Mouse (Mus musculus) heart, postnatal 36 days (tissue): ENCODE results near the gene Nectin2. TPM values are rescaled to one million over a fixed set of nuclear protein-coding genes. Genes with fewer than 3 reads are reported as not detected.

ENCODE experiments used
- DNase-seq, 2 experiments: peaks; one replicate each; pipeline ENCODE4 v3.0.0; 2021 to 2022
- intact Hi-C: fragments of 180-260 bp; cut with DNase I; formaldehyde crosslinking; loops from one replicate; pipeline ENCODE4 v1.15.1; 2025
- total RNA-seq, 2 experiments: library from RNA; stranded (reverse); gene quantifications; 2 replicates each; pipeline ENCODE4 v1.2.3; 2021

Nectin2 gene
- total RNA-seq, 2 experiments from 2014 or later: 33.2 to 41.7 TPM

- intact Hi-C loops: no loop called here
- DNase-seq: no peak
Observed at GRCm38 (mm10) chr7:19746426-19747201, 3.7 kb downstream of the Nectin2 start.

- intact Hi-C loops: loop anchor here (2.0 kb wide), 1 partner anchor 77 kb away; no protein-coding TSS in a partner anchor
- DNase-seq: no peak
Observed at GRCm38 (mm10) chr7:19745971-19746370, 4.3 kb downstream of the Nectin2 start.

- DNase-seq: peak in 1 of 2 experiments; percentile 56
- intact Hi-C loops: loop anchor here (2.0 to 5.0 kb wide), 2 partner anchors 42 to 76 kb away; no protein-coding TSS in a partner anchor
Observed at GRCm38 (mm10) chr7:19744590-19745385, 5.5 kb downstream of the Nectin2 start.

GRCm38 (mm10) chr7:19743791-19744190, 6.5 kb downstream of the Nectin2 start:
- DNase-seq: no peak
- intact Hi-C loops: loop anchor here (2.0 to 5.0 kb wide), 2 partner anchors 41 to 75 kb away; no protein-coding TSS in a partner anchor

- DNase-seq: no peak
- intact Hi-C loops: loop anchor here (5.0 kb wide), 1 partner anchor 40 kb away; no protein-coding TSS in a partner anchor
Observed at GRCm38 (mm10) chr7:19742468-19742867, 7.8 kb downstream of the Nectin2 start.

GRCm38 (mm10) chr7:19741329-19742031, 8.8 kb downstream of the Nectin2 start:
- no peak for DNase-seq
- intact Hi-C loops: loop anchor here (5.0 kb wide), 1 partner anchor 39 kb away; no protein-coding TSS in a partner anchor

- intact Hi-C loops: loop anchor here (5.0 kb wide), 1 partner anchor 38 kb away; no protein-coding TSS in a partner anchor
- DNase-seq: no peak
Observed at GRCm38 (mm10) chr7:19740269-19740668, 10.0 kb downstream of the Nectin2 start.

GRCm38 (mm10) chr7:19738771-19739170, 11.5 kb downstream of the Nectin2 start:
- no peak for DNase-seq
- intact Hi-C loops: no loop called here

- intact Hi-C loops: no loop called here
- no peak for DNase-seq
Observed at GRCm38 (mm10) chr7:19736389-19737057, 13.8 kb downstream of the Nectin2 start.

- DNase-seq: no peak
- intact Hi-C loops: no loop called here
Observed at GRCm38 (mm10) chr7:19734178-19734666, 16.1 kb downstream of the Nectin2 start.

- intact Hi-C loops: no loop called here
- DNase-seq: no peak
Observed at GRCm38 (mm10) chr7:19726541-19726940, 23.7 kb downstream of the Nectin2 start.

- no peak for DNase-seq
- intact Hi-C loops: no loop called here
Observed at GRCm38 (mm10) chr7:19724167-19724566, 26.1 kb downstream of the Nectin2 start.

GRCm38 (mm10) chr7:19722754-19723195, 27.5 kb downstream of the Nectin2 start:
- peak; percentile 64 to 73 for DNase-seq
- intact Hi-C loops: no loop called here

GRCm38 (mm10) chr7:19719200-19719599, 31.1 kb downstream of the Nectin2 start:
- no peak for DNase-seq
- intact Hi-C loops: no loop called here

- DNase-seq: no peak
Observed at GRCm38 (mm10) chr7:19718297-19718952, 31.9 kb downstream of the Nectin2 start.

GRCm38 (mm10) chr7:19717346-19717745, 32.9 kb downstream of the Nectin2 start:
- intact Hi-C loops: no loop called here
- DNase-seq: no peak

More at GRCm38 (mm10) chr7:19718297-19718952, 31.9 kb downstream of the Nectin2 start:
- intact Hi-C loops: no loop called here

GRCm38 (mm10) chr7:19716822-19717221, 33.5 kb downstream of the Nectin2 start:
- no peak for DNase-seq
- intact Hi-C loops: loop anchor here (1.0 kb wide), 1 partner anchor 32 kb away; no protein-coding TSS in a partner anchor

GRCm38 (mm10) chr7:19716055-19716682, 34.1 kb downstream of the Nectin2 start:
- intact Hi-C loops: loop anchor here (1.0 kb wide), 1 partner anchor 33 kb away; no protein-coding TSS in a partner anchor
- DNase-seq: no peak
